Mouse (Mus musculus): ENCODE data around the gene Shd.

GRCm38 (mm10) chr17:55969560-55969959, 707 bp upstream of the Shd start:
- TF ChIP-seq POLR2A (IDR thresholded peaks at IDR 0.05; ENCODE audit: borderline replicate concordance, insufficient read depth, low read length) (no peak), CTCF (IDR thresholded peaks at IDR 0.05; ENCODE audit: borderline replicate concordance, insufficient read depth, low read depth, low read length) (no peak)
